Mouse (Mus musculus) CH12.LX (cell line): ENCODE results near the gene Ndufs6. TPM values are rescaled to one million over a fixed set of nuclear protein-coding genes. Genes with fewer than 3 reads are reported as not detected.

Experiments used
- DNase-seq: peaks from one replicate; pipeline ENCODE4 v3.0.0-alpha.2; 2013; ENCODE audit errors: extremely low read depth
- H3K27ac ChIP-seq: 2 replicates; pipeline ENCODE4 v1.5.1; 2012; ENCODE audit warnings: low read depth, mild to moderate bottlenecking, control low read depth, moderate library complexity; ENCODE audit not compliant: insufficient read depth
- H3K27me3 ChIP-seq: replicated peaks from 2 replicates; pipeline ENCODE3; 2012; ENCODE audit warnings: inconsistent platforms
- H3K36me3 ChIP-seq, 2 experiments: replicated peaks in 1 of 2; 2 replicates each; pipeline versions ENCODE3 to v1.6.1; 2012; ENCODE audit warnings: inconsistent platforms in 1 of 2, low read length in 1 of 2, mild to moderate bottlenecking in 1 of 2, mixed read lengths in 1 of 2, moderate library complexity in 1 of 2; ENCODE audit not compliant: control insufficient read depth in 1 of 2, insufficient read depth in 1 of 2
- H3K4me1 ChIP-seq, 2 experiments: 2 replicates each; pipeline ENCODE4 v1.6.1; 2012; ENCODE audit warnings: inconsistent platforms in 1 of 2, moderate library complexity in 1 of 2; ENCODE audit not compliant: insufficient read depth in 2 of 2, control insufficient read depth in 1 of 2
- H3K4me2 ChIP-seq: 2 replicates; pipeline ENCODE4 v1.6.1; 2012; ENCODE audit warnings: low read depth, mild to moderate bottlenecking, control low read depth; ENCODE audit not compliant: poor library complexity, insufficient read depth, severe bottlenecking
- H3K4me3 ChIP-seq, 3 experiments: fragments of 150-350 bp in 1 of 3; sonication (generic) in 1 of 3; replicated peaks in 1 of 3; 2 replicates each; pipeline versions ENCODE3 to v1.5.1; 2011 to 2012; ENCODE audit warnings: low read depth in 2 of 3, low read length in 2 of 3, mild to moderate bottlenecking in 2 of 3, moderate library complexity in 2 of 3, control low read depth in 1 of 3, improper control_type of control experiment in 1 of 3, inconsistent platforms in 1 of 3, mixed read lengths in 1 of 3; ENCODE audit not compliant: poor library complexity in 1 of 3
- H3K79me2 ChIP-seq: replicated peaks from 2 replicates; pipeline ENCODE4 v1.6.1; 2012; ENCODE audit warnings: mild to moderate bottlenecking, moderate library complexity; ENCODE audit not compliant: control insufficient read depth, poor library complexity, insufficient read depth, severe bottlenecking; ENCODE audit errors: extremely low read depth
- H3K9ac ChIP-seq: 2 replicates; pipeline ENCODE4 v1.6.1; 2012; ENCODE audit warnings: low read depth, mild to moderate bottlenecking, control low read depth, moderate library complexity; ENCODE audit not compliant: insufficient read depth
- H3K9me3 ChIP-seq: replicated peaks from 2 replicates; pipeline ENCODE3; 2012; ENCODE audit warnings: low read length, inconsistent platforms, mixed read lengths
- CHD1 ChIP-seq: IDR thresholded peaks from 2 replicates; pipeline ENCODE4 v1.6.1; 2012; ENCODE audit warnings: low read depth, low read length, improper control_type of control experiment, inconsistent platforms
- CHD2 ChIP-seq: IDR thresholded peaks from 2 replicates; pipeline ENCODE4 v1.6.1; 2011; ENCODE audit warnings: low read length, improper control_type of control experiment
- EP300 ChIP-seq: IDR thresholded peaks from 2 replicates; pipeline ENCODE4 v1.6.1; 2011; ENCODE audit warnings: low read length, improper control_type of control experiment
- GABPA ChIP-seq: IDR thresholded peaks from 2 replicates; pipeline ENCODE4 v1.6.1; 2012; ENCODE audit warnings: low read depth, low read length, improper control_type of control experiment, inconsistent platforms; ENCODE audit not compliant: insufficient replicate concordance
- HCFC1 ChIP-seq: IDR thresholded peaks from 2 replicates; pipeline ENCODE4 v1.6.1; 2012; ENCODE audit warnings: low read depth, mild to moderate bottlenecking, inconsistent platforms, low read length, improper control_type of control experiment
- IRF4 ChIP-seq: IDR thresholded peaks from 2 replicates; pipeline ENCODE4 v1.6.1; 2014; ENCODE audit warnings: low read depth, mild to moderate bottlenecking, inconsistent platforms, low read length, improper control_type of control experiment
- JUND ChIP-seq: conservative IDR thresholded peaks from 2 replicates; pipeline ENCODE4 v1.6.1; 2011; ENCODE audit warnings: low read depth, low read length, improper control_type of control experiment
- MAX ChIP-seq: IDR thresholded peaks from 2 replicates; pipeline ENCODE4 v1.6.1; 2011; ENCODE audit warnings: low read length, improper control_type of control experiment
- MAZ ChIP-seq: IDR thresholded peaks from 2 replicates; pipeline ENCODE4 v1.6.1; 2012; ENCODE audit warnings: low read depth, mild to moderate bottlenecking, inconsistent platforms, low read length, improper control_type of control experiment, moderate library complexity
- MXI1 ChIP-seq: IDR thresholded peaks from 2 replicates; pipeline ENCODE4 v1.6.1; 2011; ENCODE audit warnings: mild to moderate bottlenecking, low read depth, low read length, improper control_type of control experiment
- MYC ChIP-seq: IDR thresholded peaks from 2 replicates; pipeline ENCODE4 v1.6.1; 2011; ENCODE audit warnings: low read depth, mild to moderate bottlenecking, improper control_type of control experiment, low read length
- NRF1 ChIP-seq: IDR thresholded peaks from 2 replicates; pipeline ENCODE4 v1.6.1; 2014; ENCODE audit warnings: low read depth, mild to moderate bottlenecking, inconsistent platforms, low read length, improper control_type of control experiment, moderate library complexity
- POLR2A ChIP-seq: IDR thresholded peaks from 2 replicates; pipeline ENCODE4 v1.6.1; 2011; ENCODE audit warnings: low read depth, mild to moderate bottlenecking, improper control_type of control experiment, low read length
- POLR2AphosphoS2 ChIP-seq: IDR thresholded peaks from 2 replicates; pipeline ENCODE4 v1.6.1; 2011; ENCODE audit warnings: low read depth, low read length, improper control_type of control experiment
- RCOR1 ChIP-seq: conservative IDR thresholded peaks from 2 replicates; pipeline ENCODE4 v1.6.1; 2012; ENCODE audit warnings: low read depth, mild to moderate bottlenecking, inconsistent platforms, low read length, improper control_type of control experiment
- SIN3A ChIP-seq: IDR thresholded peaks from 2 replicates; pipeline ENCODE4 v1.6.1; 2012; ENCODE audit warnings: low read length, improper control_type of control experiment, inconsistent platforms
- SMC3 ChIP-seq: IDR thresholded peaks from 2 replicates; pipeline ENCODE4 v1.6.1; 2011; ENCODE audit warnings: low read depth, low read length, improper control_type of control experiment
- TBP ChIP-seq: conservative IDR thresholded peaks from 2 replicates; pipeline ENCODE4 v1.6.1; 2011; ENCODE audit warnings: low read depth, low read length, improper control_type of control experiment
- UBTF ChIP-seq: IDR thresholded peaks from 2 replicates; pipeline ENCODE4 v1.6.1; 2012; ENCODE audit warnings: low read depth, mild to moderate bottlenecking, inconsistent platforms, low read length, improper control_type of control experiment, moderate library complexity
- USF1 ChIP-seq: IDR thresholded peaks from 2 replicates; pipeline ENCODE4 v1.6.1; 2014; ENCODE audit warnings: low read depth, mild to moderate bottlenecking, inconsistent platforms, low read length, improper control_type of control experiment
- USF2 ChIP-seq: conservative IDR thresholded peaks from 2 replicates; pipeline ENCODE4 v1.6.1; 2011; ENCODE audit warnings: low read depth, low read length, improper control_type of control experiment
- ZKSCAN1 ChIP-seq: IDR thresholded peaks from 2 replicates; pipeline ENCODE4 v1.6.1; 2012; ENCODE audit warnings: low read depth, inconsistent platforms, low read length, improper control_type of control experiment, borderline replicate concordance
- ZNF384 ChIP-seq: IDR thresholded peaks from 2 replicates; pipeline ENCODE4 v1.6.1; 2012; ENCODE audit warnings: low read depth, low read length, improper control_type of control experiment, inconsistent platforms
- dilution Hi-C: fragments of 300-500 bp; cut with MboI; formaldehyde crosslinking; loops from 2 replicates; pipeline ENCODE4 v1.14.3; 2020; ENCODE audit warnings: low sequenced_read_pairs; ENCODE audit not compliant: extremely low pct_unique_long_range_greater_than_20kb, extremely low pct_ligation_motif_present
- in situ Hi-C: fragments of 300-500 bp; cut with MboI; formaldehyde crosslinking; loops from 3 replicates; pipeline ENCODE4 v1.14.3; 2019; ENCODE audit warnings: low sequenced_read_pairs, low pct_ligation_motif_present, low pct_unique_long_range_greater_than_20kb, mixed read lengths
- polyA plus RNA-seq: library from polyadenylated mRNA; unstranded; fragments of >175 nt; gene quantifications from 2 replicates; pipeline ENCODE4 v1.2.1, GENCODE M21; 2012; ENCODE audit warnings: low read depth; ENCODE audit not compliant: insufficient read length
- total RNA-seq, 2 experiments: library from RNA; depleted of rRNA; stranded (reverse); fragments of 300-350 nt in 1 of 2; fragments of >200 nt in 1 of 2; gene quantifications; 2 replicates each; pipeline ENCODE4 v1.2.3; 2012 to 2014

The Ndufs6 gene
- total and polyA plus RNA-seq, 3 experiments: 165 to 190 (median 182) TPM

- Histone ChIP-seq H3K36me3 (no peaks in the 10 kb centered on the region), H3K4me2 (no peak overlapping the region), H3K4me1 (peaks cover 7 to 43% of the 10 kb centered on the region in 2 experiments), H3K9ac (no peak overlapping the region), H3K27ac (no peak overlapping the region), H3K79me2 (no peaks in the 10 kb centered on the region), H3K4me3 (no peak overlapping the region), H3K27me3 (no peaks in the 10 kb centered on the region), H3K9me3 (no peaks in the 10 kb centered on the region)
- TF ChIP-seq SIN3A (no peak), CHD1 (no peak), USF2 (no peak), POLR2AphosphoS2 (no peak), CHD2 (no peak), RCOR1 (no peak), IRF4 (no peak), JUND (no peak), MAX (no peak), MYC (no peak), POLR2A (no peak), MXI1 (no peak), TBP (no peak)
- in situ Hi-C loops: loop anchor here (5.0 to 25.0 kb wide), 2 partner anchors 52 to 217 kb away; no protein-coding TSS in a partner anchor
- no peak for DNase-seq
- dilution Hi-C loops: no loop called here
These were observed 23.6 kb downstream of the Ndufs6 start for GRCm38 (mm10) chr13:73304729-73305128.

- Histone ChIP-seq H3K36me3 (no peaks in the 10 kb centered on the region), H3K9me3 (no peaks in the 10 kb centered on the region), H3K4me3 (no peak overlapping the region), H3K9ac (no peak overlapping the region), H3K4me2 (no peak overlapping the region), H3K79me2 (no peaks in the 10 kb centered on the region)
- TF ChIP-seq JUND: no peak
- TF ChIP-seq EP300: no peak
- TF ChIP-seq TBP: no peak
- no peak for TF ChIP-seq ZKSCAN1
- no peak for TF ChIP-seq MAZ
- no peak for TF ChIP-seq SMC3
- no peak for TF ChIP-seq USF2
- no peak for TF ChIP-seq SIN3A
- TF ChIP-seq NRF1: no peak
- TF ChIP-seq UBTF: no peak
- no peak for TF ChIP-seq HCFC1
- no peak for TF ChIP-seq USF1
- TF ChIP-seq IRF4: no peak
- TF ChIP-seq GABPA: no peak
- no peak for TF ChIP-seq ZNF384
- TF ChIP-seq POLR2AphosphoS2: no peak
- no peak for TF ChIP-seq CHD2
- TF ChIP-seq, all 38 proteins: peak for 0
- in situ Hi-C loops (no loop called here), dilution Hi-C loops (no loop called here)
- Histone ChIP-seq H3K27me3 (no peaks in the 10 kb centered on the region), H3K4me1 (peaks cover 0 to 15% of the 10 kb centered on the region in 2 experiments; a peak in 2 of 4 replicates), H3K27ac (no peak overlapping the region)
- no peak for DNase-seq
These were observed 29.0 kb downstream of the Ndufs6 start for GRCm38 (mm10) chr13:73299322-73299721.
